Mouse (Mus musculus): ENCODE measurements around the gene Rab20. TPM values are rescaled to one million over a fixed set of nuclear protein-coding genes. Genes with fewer than 3 reads are reported as not detected.
A peak's percentile ranks its signal among the peaks of the same experiment; 100 is the strongest.

Gene Rab20
- total and polyA plus RNA-seq, 2 experiments from 2014 or later: 52.0 to 84.5 TPM

DNA sequence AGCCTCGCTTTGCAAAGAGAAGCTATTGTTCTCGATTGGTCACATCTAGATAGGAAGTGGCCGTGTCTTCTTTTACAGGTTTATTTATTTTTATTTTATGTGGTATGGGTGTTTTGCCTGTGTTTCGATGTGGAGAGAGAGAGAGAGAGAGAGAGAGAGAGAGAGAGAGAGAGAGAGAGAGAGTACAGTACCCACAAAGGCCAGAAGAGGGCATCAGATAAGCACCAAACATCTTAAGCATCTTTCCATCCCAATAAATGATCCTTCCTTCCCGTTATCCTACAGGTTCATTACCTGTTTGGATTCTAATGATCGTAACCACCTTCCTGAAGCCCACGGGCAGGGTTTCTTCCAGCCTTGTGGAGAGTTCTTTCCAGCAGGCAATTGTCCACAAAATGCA is 55.4 kb downstream of the Rab20 start:
- Histone ChIP-seq H3K4me3 (ENCODE audit: low read depth, low read length) (no peak overlapping the region), H3K36me3 (replicated peaks; ENCODE audit: control insufficient read depth, insufficient read depth, low read length) (peaks cover 81% of the 10 kb centered on the region)

GRCm38 (mm10) chr8:11421968-11422367 is 56.5 kb downstream of the Rab20 start:
- DNase-seq (ENCODE audit: low spot score): peak; percentile 32
- Histone ChIP-seq H3K4me1 (ENCODE audit: control insufficient read depth, insufficient read depth) (peaks cover 9% of the 10 kb centered on the region; the same call in 1 of the 2 replicates), H3K4me3 (ENCODE audit: low read depth, low read length) (no peak overlapping the region), H3K36me3 (replicated peaks; ENCODE audit: control insufficient read depth, insufficient read depth, low read length) (peaks cover 78% of the 10 kb centered on the region), H3K27ac (ENCODE audit: low read depth) (no peak overlapping the region), H3K9me3 (replicated peaks; ENCODE audit: control insufficient read depth, low read length) (no peaks in the 10 kb centered on the region), H3K4me2 (ENCODE audit: low read depth, low read length) (no peak overlapping the region), H3K9ac (replicated peaks; ENCODE audit: low read depth, low read length) (no peak overlapping the region), H3K27me3 (ENCODE audit: control insufficient read depth, insufficient read depth, low read length) (no peaks in the 10 kb centered on the region)
- ATAC-seq (ENCODE audit: insufficient read depth, low read depth): no peak
- 39% methylated on average over 6 of the region's 6 CpGs for WGBS
- no peak for TF ChIP-seq EP300 (IDR thresholded peaks at IDR 0.05; ENCODE audit: low read depth)
- no peak for TF ChIP-seq CTCF (IDR thresholded peaks at IDR 0.05; ENCODE audit: low read depth)

More for the DNA sequence above, 55.4 kb downstream of the Rab20 start:
- no peaks in the 10 kb centered on the region for H3K9me3 ChIP-seq (replicated peaks; ENCODE audit: control insufficient read depth, low read length)
- TF ChIP-seq CTCF (IDR thresholded peaks at IDR 0.05; ENCODE audit: low read depth) (peak; percentile 43; the same call in 1 of the 2 replicates), EP300 (IDR thresholded peaks at IDR 0.05; ENCODE audit: low read depth) (no peak)
- no peak overlapping the region for H3K9ac ChIP-seq (replicated peaks; ENCODE audit: low read depth, low read length)
- H3K4me2 ChIP-seq (ENCODE audit: low read depth, low read length): no peak overlapping the region
- H3K27ac ChIP-seq (ENCODE audit: low read depth): no peak overlapping the region
- 65% methylated on average over 7 of the region's 7 CpGs for WGBS
- peaks cover 2% of the 10 kb centered on the region; the same call in 1 of the 2 replicates for H3K4me1 ChIP-seq (ENCODE audit: control insufficient read depth, insufficient read depth)
- DNase-seq (ENCODE audit: low spot score) (no peak), ATAC-seq (ENCODE audit: insufficient read depth, low read depth) (no peak)
- no peaks in the 10 kb centered on the region for H3K27me3 ChIP-seq (ENCODE audit: control insufficient read depth, insufficient read depth, low read length)

- Histone ChIP-seq H3K27me3 (ENCODE audit: control insufficient read depth, insufficient read depth, low read length) (no peaks in the 10 kb centered on the region), H3K4me1 (ENCODE audit: control insufficient read depth, insufficient read depth) (peaks cover 9% of the 10 kb centered on the region; the same call in 1 of the 2 replicates), H3K4me3 (ENCODE audit: low read depth, low read length) (no peak overlapping the region), H3K9me3 (replicated peaks; ENCODE audit: control insufficient read depth, low read length) (no peaks in the 10 kb centered on the region), H3K27ac (ENCODE audit: low read depth) (no peak overlapping the region), H3K9ac (replicated peaks; ENCODE audit: low read depth, low read length) (no peak overlapping the region), H3K36me3 (replicated peaks; ENCODE audit: control insufficient read depth, insufficient read depth, low read length) (peaks cover 77% of the 10 kb centered on the region), H3K4me2 (ENCODE audit: low read depth, low read length) (no peak overlapping the region)
- ATAC-seq (ENCODE audit: insufficient read depth, low read depth) (no peak), DNase-seq (ENCODE audit: low spot score) (no peak)
- TF ChIP-seq EP300 (IDR thresholded peaks at IDR 0.05; ENCODE audit: low read depth) (no peak), CTCF (IDR thresholded peaks at IDR 0.05; ENCODE audit: low read depth) (peak; percentile 58)
- 61% methylated on average over 14 of the region's 14 CpGs for WGBS
These were observed 57.4 kb downstream of the Rab20 start for GRCm38 (mm10) chr8:11421105-11421504.

- TF ChIP-seq EP300 (IDR thresholded peaks at IDR 0.05; ENCODE audit: low read depth) (no peak), CTCF (IDR thresholded peaks at IDR 0.05; ENCODE audit: low read depth) (peak; percentile 85)
These were observed 58.9 kb downstream of the Rab20 start for GRCm38 (mm10) chr8:11419645-11420044.

DNA sequence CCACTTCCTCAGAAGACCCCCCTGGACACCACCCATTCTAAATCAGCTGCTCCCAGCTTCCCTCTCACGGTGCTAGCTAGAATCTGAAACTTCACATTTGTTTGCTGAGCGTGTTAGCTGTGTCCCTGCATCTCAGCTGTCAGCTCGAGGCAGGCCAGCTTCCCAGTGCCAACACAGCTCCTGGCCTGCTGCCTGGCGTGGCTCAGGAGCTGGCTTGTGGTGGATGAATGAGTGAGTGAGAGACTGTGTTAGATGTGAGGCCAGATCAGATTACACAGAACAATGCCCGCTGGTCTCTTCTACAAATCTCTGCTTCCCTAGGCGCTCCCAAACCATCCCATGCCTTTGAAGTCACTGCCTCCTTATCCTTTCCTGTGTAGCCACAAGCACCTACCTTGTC is 59.3 kb downstream of the Rab20 start:
- peak; percentile 73 for ATAC-seq (ENCODE audit: insufficient read depth, low read depth)
- Histone ChIP-seq H3K27me3 (ENCODE audit: control insufficient read depth, insufficient read depth, low read length) (no peaks in the 10 kb centered on the region), H3K27ac (ENCODE audit: low read depth) (peak overlapping the region; percentile 54), H3K36me3 (replicated peaks; ENCODE audit: control insufficient read depth, insufficient read depth, low read length) (peaks cover 78% of the 10 kb centered on the region), H3K9ac (replicated peaks; ENCODE audit: low read depth, low read length) (no peak overlapping the region), H3K4me3 (ENCODE audit: low read depth, low read length) (no peak overlapping the region), H3K4me1 (ENCODE audit: control insufficient read depth, insufficient read depth) (peaks cover 9% of the 10 kb centered on the region; the same call in 1 of the 2 replicates), H3K4me2 (ENCODE audit: low read depth, low read length) (no peak overlapping the region), H3K9me3 (replicated peaks; ENCODE audit: control insufficient read depth, low read length) (no peaks in the 10 kb centered on the region)
- TF ChIP-seq CTCF (IDR thresholded peaks at IDR 0.05; ENCODE audit: low read depth) (no peak), EP300 (IDR thresholded peaks at IDR 0.05; ENCODE audit: low read depth) (no peak)
- 23% methylated on average over 6 of the region's 6 CpGs for WGBS
- DNase-seq (ENCODE audit: low spot score): peak; percentile 67

More at GRCm38 (mm10) chr8:11419645-11420044, 58.9 kb downstream of the Rab20 start:
- Histone ChIP-seq H3K4me3 (ENCODE audit: low read depth, low read length) (no peak overlapping the region), H3K36me3 (replicated peaks; ENCODE audit: control insufficient read depth, insufficient read depth, low read length) (peaks cover 77% of the 10 kb centered on the region), H3K4me1 (ENCODE audit: control insufficient read depth, insufficient read depth) (peaks cover 9% of the 10 kb centered on the region; the same call in 1 of the 2 replicates), H3K4me2 (ENCODE audit: low read depth, low read length) (no peak overlapping the region), H3K27me3 (ENCODE audit: control insufficient read depth, insufficient read depth, low read length) (no peaks in the 10 kb centered on the region), H3K9me3 (replicated peaks; ENCODE audit: control insufficient read depth, low read length) (no peaks in the 10 kb centered on the region), H3K27ac (ENCODE audit: low read depth) (peak overlapping the region; percentile 54; the same call in 1 of the 2 replicates), H3K9ac (replicated peaks; ENCODE audit: low read depth, low read length) (no peak overlapping the region)
- DNase-seq (ENCODE audit: low spot score) (peak; percentile 62), ATAC-seq (ENCODE audit: insufficient read depth, low read depth) (peak; percentile 57)
- 25% methylated on average over 2 of the region's 2 CpGs for WGBS

DNA sequence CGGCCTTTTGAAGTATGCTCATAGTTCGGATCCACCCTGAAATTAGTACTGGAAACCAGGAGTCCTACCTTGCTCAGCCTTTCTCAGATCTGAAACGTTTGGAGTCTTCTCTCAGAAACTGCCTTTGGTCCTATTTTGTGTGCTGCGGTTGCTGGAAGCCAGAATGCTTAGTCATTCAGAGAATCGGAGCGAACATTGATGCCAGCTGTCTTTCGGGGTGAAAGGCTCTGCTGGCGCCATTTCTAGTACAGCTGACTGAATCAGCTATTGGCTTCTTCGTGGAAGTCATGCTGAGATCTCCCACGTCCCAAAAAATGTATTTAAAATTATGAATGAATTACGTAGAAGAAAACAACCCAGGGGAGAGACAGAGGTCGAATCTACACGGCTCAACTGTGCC is 60.7 kb downstream of the Rab20 start:
- ATAC-seq (ENCODE audit: insufficient read depth, low read depth) (no peak), DNase-seq (ENCODE audit: low spot score) (no peak)
- Histone ChIP-seq H3K27me3 (ENCODE audit: control insufficient read depth, insufficient read depth, low read length) (no peaks in the 10 kb centered on the region), H3K9me3 (replicated peaks; ENCODE audit: control insufficient read depth, low read length) (no peaks in the 10 kb centered on the region), H3K27ac (ENCODE audit: low read depth) (no peak overlapping the region), H3K36me3 (replicated peaks; ENCODE audit: control insufficient read depth, insufficient read depth, low read length) (peaks cover 77% of the 10 kb centered on the region), H3K9ac (replicated peaks; ENCODE audit: low read depth, low read length) (no peak overlapping the region), H3K4me2 (ENCODE audit: low read depth, low read length) (no peak overlapping the region), H3K4me3 (ENCODE audit: low read depth, low read length) (no peak overlapping the region), H3K4me1 (ENCODE audit: control insufficient read depth, insufficient read depth) (peaks cover 9% of the 10 kb centered on the region; the same call in 1 of the 2 replicates)
- WGBS: 67% methylated on average over 13 of the region's 13 CpGs
- TF ChIP-seq CTCF (IDR thresholded peaks at IDR 0.05; ENCODE audit: low read depth) (no peak), EP300 (IDR thresholded peaks at IDR 0.05; ENCODE audit: low read depth) (no peak)
